Mouse (Mus musculus) erythroblast, embryonic 14.5 days (primary cell): ENCODE data around the gene A930018P22Rik.
"Not testable (repeated sequence)": the region's sequence is repeated elsewhere in the genome, so short reads cannot be mapped to it uniquely, and the experiment has no call there.

Source experiments
- GATA1 ChIP-seq: IDR thresholded peaks from 2 replicates; pipeline ENCODE4 v1.6.1; 2012; ENCODE audit warnings: low read length, inconsistent platforms, mixed read lengths
- TAL1 ChIP-seq: IDR thresholded peaks from 3 replicates; pipeline ENCODE4 v1.6.1; 2012; ENCODE audit warnings: low read length, inconsistent platforms, mixed read lengths

GRCm38 (mm10) chr2:104084027-104084426 is 38.5 kb upstream of the A930018P22Rik start:
- not testable (repeated sequence) for TF ChIP-seq GATA1, TAL1
